Mouse (Mus musculus) layer of hippocampus, adult 9-10 months (tissue): ENCODE results near the gene Fth1.
"Not testable (repeated sequence)": the region's sequence is repeated elsewhere in the genome, so short reads cannot be mapped to it uniquely, and the experiment has no call there.

Experiments
- DNase-seq: peaks from one replicate; pipeline ENCODE4 v3.0.0; 2022; ENCODE audit warnings: low spot score

The Fth1 gene

DNA sequence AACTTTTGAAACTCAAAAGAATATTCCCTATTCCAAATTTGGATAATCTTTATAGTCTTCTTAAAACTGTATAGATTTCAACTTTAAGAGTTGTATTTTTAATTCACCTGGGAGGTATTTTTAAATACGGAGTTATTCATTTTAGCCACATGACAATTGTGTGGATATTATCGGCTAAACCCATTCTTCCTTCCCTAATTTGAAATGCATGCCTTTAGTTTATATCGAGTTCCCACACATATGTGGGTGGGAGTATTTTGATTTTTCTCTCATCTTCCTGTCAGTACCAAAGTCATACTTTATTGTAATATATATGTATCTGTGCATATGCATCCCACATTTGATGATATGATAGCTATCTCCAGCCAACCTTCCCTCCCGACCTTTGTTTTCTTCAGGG, at the start of gene Fth1:
Fth1 (plus strand) TSS at position 341 of the 400 bp plus-strand sequence.
- no peak for DNase-seq

- not testable (repeated sequence) for DNase-seq
These were observed 49.2 kb upstream of the Fth1 start for GRCm38 (mm10) chr19:9931167-9931607.

- no peak for DNase-seq
These were observed 46.5 kb upstream of the Fth1 start for GRCm38 (mm10) chr19:9933908-9934307.

- DNase-seq, result no peak
These were observed 43.8 kb upstream of the Fth1 start for GRCm38 (mm10) chr19:9936579-9936978.

- no peak for DNase-seq
These were observed 43.0 kb upstream of the Fth1 start for GRCm38 (mm10) chr19:9937428-9937827.

DNA sequence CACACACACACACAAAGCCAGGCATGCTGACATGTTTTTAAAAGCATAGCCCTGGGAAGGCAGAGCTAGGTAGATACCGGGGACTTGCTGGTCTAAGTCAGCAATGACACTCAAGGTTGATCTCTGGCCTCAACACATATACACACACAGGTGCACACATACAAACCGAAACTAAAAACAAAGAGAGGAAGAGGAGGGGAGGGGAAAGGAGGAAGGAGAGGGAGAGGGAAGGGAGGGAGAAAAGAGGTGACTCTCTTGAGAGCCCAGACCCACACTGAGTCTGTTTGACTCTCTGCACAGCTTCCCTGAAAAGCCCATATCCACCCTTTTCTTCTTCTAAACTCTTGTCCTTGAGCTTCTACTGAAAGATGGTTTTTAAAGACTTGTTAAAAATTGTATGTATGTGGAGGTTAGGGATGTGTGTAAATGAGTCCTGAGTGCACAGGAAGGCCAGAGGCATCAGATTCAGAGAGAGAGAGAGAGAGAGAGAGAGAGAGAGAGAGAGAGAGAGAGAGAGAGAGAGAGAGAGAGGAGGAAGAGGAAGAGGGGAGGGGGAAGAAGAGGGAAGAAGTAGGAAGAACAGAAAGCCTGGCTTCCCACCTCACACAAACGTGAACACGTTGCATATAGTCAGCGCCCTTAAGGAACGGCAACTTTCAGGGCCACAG, 42.1 kb upstream of the Fth1 start:
- DNase-seq, result no peak

- DNase-seq, result no peak
These were observed 41.5 kb upstream of the Fth1 start for GRCm38 (mm10) chr19:9938824-9939303.

DNA sequence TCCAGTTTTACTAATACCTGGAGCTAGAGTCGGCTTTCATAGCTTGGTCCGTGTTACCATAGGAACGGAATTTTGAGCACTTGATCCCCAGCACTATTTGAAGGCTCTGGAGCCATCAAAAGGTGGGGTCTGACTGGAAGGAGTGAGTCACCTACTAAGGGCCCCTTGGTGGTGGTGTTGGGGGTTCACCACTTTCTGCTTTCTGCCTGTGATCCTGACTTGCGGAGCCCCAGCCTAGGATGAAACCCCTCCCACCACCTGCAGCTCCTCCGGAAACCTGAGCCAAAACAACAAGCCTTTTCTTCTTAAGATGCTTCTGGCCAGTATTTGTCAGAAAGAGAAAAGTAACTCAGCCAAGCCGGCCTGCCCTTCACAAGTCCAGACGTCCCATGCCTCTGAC, 40.6 kb upstream of the Fth1 start:
- DNase-seq, result no peak

DNA sequence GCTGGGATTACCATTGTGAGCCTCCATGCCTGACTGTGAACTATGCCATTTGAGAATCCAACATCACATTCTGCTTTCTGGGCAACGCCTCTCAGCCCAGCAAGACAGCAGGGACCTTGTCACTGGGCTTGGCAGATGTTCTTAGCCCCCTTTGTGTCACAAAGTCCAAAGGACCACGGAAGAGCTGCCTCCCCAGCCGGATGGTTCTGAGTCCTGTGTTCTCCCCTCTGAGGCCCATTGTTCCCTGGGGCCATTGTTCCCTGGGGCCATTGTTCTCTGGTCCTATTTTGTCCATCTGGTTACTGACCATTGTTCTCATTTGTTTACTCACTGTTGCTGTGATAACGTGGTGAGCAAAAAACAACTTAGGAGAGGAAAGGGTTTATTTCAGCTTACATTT, 39.5 kb upstream of the Fth1 start:
- no peak for DNase-seq

GRCm38 (mm10) chr19:9941809-9942208, 38.6 kb upstream of the Fth1 start:
- DNase-seq, result no peak

DNA sequence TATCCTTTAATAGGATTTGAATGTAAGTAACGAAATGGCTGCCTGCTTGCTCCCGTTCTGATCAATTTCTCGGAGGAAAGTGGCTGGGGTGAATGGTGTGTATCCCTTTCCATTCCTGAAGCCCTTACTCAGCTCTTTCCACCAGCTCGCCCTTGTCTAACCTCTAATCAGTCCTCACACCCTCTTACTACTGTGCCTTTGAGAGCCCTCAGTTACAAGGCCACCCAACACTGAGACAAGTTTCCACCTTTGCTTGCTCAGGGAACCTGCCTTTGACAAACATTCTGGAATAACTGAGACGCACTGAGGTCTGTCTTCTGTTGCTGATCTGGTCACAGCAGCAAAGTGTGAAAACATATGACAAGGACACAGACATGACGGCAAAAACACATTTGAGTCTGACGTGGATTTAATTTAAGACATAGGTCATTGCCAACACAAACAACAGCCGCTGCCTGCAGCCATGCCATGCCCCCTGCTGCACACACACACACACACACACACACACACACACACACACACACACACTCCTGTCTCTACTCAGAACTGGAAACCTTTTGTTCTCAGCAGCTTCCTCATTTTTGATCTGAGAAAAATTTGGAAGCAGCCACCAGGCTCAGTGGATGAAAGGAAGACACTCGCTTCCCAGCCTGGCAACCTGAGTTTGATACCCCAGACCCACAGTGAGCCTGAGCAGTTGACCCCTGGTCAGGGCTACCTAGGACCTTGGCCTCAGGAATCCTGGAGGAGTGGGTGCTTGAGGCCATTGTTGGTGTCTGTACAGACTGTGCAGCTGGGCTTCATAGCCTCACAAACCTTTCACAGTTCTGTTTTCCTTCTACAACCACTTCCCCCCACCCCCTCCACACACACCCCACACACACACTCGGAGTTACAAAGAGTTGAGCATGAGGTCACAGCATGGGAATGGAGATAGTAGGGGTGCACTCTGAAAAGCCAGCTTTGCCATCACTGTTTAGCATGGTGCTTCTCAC, 37.6 kb upstream of the Fth1 start:
- no peak for DNase-seq

DNA sequence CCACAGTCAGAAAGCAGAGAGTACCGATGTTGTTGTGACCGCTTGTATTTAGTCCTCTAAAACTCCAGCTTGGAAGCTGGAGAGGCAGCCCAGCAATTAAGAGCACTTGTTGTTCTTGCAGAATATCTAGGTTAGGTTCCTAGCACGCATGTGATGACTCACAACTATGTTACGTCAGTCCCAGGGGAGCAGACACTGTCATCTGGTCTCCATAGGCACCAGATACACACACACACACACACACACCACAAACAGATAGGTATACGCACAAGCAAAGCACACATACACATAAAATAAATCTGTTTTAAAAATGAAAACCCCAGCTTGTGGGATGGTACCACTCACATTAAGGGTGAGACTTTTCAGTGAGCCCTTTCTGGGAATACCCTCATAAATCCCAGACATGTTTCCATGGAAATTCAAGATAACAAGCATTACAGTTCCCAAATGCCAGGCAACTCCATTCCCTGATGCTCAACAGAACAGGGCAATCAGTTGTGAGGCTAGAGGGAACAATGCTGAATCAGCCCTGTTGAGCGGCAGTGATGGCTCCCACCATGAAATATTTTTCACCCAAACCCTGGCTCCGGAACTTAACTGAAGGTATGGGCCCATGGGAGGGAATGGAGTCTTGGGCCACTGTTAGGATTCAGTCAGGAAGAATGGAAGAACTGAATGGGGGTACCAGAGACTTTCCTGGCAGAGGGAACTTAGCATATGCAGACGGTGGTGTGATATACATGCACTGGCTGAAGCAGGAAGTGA, 34.4 kb upstream of the Fth1 start:
- DNase-seq, result no peak

DNA sequence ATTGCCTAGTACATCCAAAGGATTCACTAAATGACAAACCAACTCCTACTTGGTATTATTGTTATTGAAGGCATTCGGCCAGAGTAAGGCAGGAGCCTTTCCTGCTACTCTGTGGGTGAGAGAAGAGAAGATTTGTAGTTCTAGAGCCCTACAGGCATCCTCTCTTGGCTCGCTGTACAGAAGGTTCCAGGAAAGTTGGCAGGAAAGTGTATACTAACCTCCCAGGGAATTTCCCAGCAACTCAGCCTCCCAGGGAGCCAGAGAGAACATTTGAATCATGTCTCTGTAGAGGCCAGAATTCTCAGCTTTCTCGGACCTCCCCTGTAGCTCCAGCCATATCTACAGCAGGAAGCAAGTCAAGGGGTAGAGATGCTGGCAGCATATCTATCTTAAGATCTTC, 33.4 kb upstream of the Fth1 start:
- DNase-seq, result no peak

GRCm38 (mm10) chr19:9952390-9952789, 28.0 kb upstream of the Fth1 start:
- DNase-seq, result no peak

GRCm38 (mm10) chr19:9952912-9953311, 27.5 kb upstream of the Fth1 start:
- no peak for DNase-seq

DNA sequence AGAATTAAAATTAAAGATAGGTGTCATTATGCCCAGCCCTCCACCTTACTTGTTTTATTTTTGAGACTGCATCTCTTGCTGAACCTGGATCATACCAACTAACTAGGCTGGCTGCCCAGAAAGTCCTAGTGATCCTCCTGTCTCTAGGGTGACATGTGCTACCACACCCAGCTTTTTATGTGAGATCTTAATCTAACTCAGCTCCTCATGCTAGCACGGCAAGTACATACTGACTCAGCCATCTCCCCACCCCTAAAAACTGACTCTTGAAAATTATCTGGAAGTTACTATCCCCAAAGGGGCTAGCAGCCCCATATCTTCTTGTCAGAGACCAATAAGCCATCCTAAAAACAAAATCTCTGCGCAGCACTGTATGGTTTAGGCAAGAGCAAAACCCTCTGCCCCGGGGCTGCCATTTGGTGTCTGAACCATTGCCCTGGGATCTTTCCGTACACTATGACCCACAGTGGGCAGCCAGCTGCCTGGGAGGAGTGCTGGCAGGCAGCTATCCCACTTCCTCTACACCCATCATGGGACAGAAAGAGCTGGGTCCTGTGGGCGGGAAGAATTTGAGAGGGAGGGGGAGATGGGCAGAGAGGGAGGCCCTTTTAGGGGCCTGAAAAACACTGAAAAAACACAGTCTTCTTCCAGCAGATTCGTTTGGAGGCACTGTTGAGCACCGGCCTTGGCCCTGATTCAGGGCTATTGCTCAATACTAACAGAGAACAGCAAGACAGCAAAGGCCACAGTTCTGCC, 26.2 kb upstream of the Fth1 start:
- peak; percentile 90 for DNase-seq

GRCm38 (mm10) chr19:9954811-9955202, 25.6 kb upstream of the Fth1 start:
- no peak for DNase-seq

DNA sequence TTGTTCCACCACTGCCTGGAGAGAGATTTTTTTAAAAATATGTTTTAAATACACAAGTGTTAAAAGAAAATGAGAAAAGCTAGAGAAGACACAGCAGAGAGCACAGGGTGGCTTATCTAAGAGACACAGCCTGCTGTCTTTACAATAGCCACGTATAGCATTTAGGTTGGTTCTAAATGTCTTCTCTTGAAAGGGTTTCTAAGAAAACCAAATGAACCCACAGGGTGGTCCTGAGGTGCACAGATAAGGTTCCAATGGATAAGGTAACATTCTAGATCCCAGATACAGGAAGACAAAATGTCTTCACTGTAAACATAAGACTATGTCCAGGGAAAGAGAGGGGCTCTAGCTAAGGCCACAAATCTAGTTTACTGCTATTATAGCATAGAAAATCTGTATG, 25.0 kb upstream of the Fth1 start:
- no peak for DNase-seq

DNA sequence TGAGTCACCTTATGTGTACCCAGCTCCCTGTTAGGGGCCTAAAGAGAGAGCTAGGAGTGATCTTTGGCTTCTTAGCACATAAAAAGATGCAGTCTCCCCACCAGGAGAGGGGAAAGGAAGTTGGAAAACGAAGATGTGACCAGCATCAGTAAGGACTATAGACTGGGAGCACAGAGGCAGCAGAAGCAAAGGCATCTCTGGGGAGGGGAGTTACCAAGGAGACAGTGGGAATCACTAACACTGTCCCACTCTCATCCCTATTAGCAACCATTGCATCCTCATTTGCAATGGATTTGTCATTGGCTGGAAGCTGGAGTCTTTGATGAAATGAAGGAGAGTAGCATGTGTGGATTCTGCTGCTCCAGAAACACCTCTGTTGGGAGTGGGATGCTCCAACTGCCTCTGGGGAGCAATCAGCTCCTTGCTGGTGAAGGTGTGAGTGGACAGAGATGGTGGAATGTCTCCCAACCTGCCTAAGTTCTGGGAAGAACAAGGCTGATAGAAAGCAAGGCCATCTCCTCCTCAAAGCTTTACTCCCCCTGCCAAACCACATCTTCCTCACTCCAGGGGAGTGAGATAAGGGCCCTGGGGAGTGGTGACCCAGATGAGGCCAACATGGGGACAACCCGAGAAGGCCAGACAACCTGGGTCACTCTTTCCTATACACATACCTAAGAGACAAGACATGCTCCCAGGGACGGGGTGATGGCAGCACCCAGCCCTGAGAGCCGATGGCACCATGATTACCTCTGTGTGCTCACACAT, 23.6 kb upstream of the Fth1 start:
- no peak for DNase-seq

- no peak for DNase-seq
These were observed 22.4 kb upstream of the Fth1 start for GRCm38 (mm10) chr19:9957965-9958364.

- DNase-seq, result no peak
These were observed 19.6 kb upstream of the Fth1 start for GRCm38 (mm10) chr19:9960769-9961168.
